Mouse (Mus musculus) liver, adult 2 months (tissue): ENCODE measurements around the gene Gm45717.

Experiments used
- CTCF ChIP-seq: fragments of 200-500 bp; IDR thresholded peaks from 2 replicates; pipeline ENCODE4 v1.5.1; 2011; ENCODE audit warnings: low read depth, low read length, control low read depth
- POLR2A ChIP-seq: fragments of 200-500 bp; IDR thresholded peaks from 2 replicates; pipeline ENCODE4 v1.6.1; 2011; ENCODE audit warnings: low read length, control low read depth; ENCODE audit not compliant: insufficient read depth; ENCODE audit errors: extremely low read depth

DNA sequence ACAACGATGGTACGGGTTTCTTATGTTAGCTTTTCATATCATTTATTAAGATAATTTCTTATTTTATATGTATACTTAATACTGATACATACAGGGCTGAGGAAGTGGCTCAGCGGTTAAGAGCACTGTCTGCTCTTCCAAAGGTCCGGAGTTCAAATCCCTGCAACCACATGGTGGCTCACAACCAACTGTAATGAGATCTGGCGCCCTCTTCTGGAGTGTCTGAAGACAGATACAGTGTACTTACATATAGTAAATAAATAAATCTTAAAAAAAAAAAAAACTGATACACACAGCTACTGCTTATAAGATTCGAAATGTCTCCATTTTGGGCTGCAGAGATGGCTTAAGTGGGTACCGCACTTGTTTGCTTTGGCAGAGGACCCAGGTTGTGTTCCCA lies 48.0 kb downstream of the Gm45717 start:
- TF ChIP-seq CTCF: peak; percentile 25; the same call in 1 of the 2 replicates
- TF ChIP-seq POLR2A: no peak
